Mouse (Mus musculus) neutrophil, adult 5-6 weeks (primary cell): ENCODE results near the gene Ciapin1. TPM values are rescaled to one million over a fixed set of nuclear protein-coding genes. Genes with fewer than 3 reads are reported as not detected.

ENCODE experiments used
- ATAC-seq: fragments of 151-379, 151-347 bp; 2 replicates; pipeline ENCODE4 v1.8.0; 2017; ENCODE audit warnings: mild to moderate bottlenecking, moderate TSS enrichment; ENCODE audit not compliant: insufficient number of reproducible peaks, poor library complexity, low FRiP score, severe bottlenecking; ENCODE audit errors: extremely low read depth
- total RNA-seq: library from RNA; stranded (forward); fragments of 200-1000 nt; gene quantifications from 2 replicates; pipeline ENCODE4 v1.2.3, GENCODE M21; 2017

Ciapin1 gene
- total RNA-seq: 25.2 and 26.1 TPM in 2 replicates

- peak; percentile 98 for ATAC-seq
Observed at GRCm38 (mm10) chr8:94837662-94838574, at the start of gene Ciapin1, which contains the start of gene Coq9. Ciapin1 (minus strand) TSS chr8:94838358. Coq9 (plus strand) TSS chr8:94838321.

GRCm38 (mm10) chr8:94880742-94881141, 42.6 kb upstream of the Ciapin1 start:
- no peak for ATAC-seq

- ATAC-seq: no peak
Observed at GRCm38 (mm10) chr8:94876820-94877219, 38.7 kb upstream of the Ciapin1 start.

DNA sequence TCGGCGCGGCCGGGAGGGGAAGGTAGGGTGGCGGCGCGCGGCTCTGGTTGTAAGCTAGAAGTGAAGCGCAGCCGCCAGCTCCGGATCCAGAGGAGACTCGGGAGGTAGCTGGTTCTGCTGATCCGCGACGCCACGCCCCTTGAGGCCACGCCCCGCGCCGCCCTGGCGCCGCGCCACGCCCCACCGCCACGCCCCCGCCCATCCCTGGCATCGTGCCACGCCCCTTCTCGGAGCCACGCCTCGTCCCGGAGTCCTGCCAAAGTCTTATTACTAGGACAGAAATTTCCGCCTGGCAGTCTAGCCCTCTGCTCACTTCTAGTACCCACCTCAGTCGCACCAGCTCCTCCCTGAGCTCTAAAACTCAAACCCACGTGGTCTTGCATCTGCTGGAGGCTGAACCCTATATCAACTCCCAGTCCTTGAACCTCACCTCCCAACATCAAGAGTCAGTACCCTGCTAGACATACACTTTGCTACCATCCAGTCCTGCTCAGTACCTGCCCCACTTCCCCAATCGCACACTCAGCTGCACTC, 38.1 kb upstream of the Ciapin1 start, which contains the start of gene Dok4:
Gene Dok4 (minus strand): TSS at position 134 of the 534 bp plus-strand sequence.
- peak; percentile 41 for ATAC-seq

GRCm38 (mm10) chr8:94875871-94876150, 37.7 kb upstream of the Ciapin1 start:
- no peak for ATAC-seq

DNA sequence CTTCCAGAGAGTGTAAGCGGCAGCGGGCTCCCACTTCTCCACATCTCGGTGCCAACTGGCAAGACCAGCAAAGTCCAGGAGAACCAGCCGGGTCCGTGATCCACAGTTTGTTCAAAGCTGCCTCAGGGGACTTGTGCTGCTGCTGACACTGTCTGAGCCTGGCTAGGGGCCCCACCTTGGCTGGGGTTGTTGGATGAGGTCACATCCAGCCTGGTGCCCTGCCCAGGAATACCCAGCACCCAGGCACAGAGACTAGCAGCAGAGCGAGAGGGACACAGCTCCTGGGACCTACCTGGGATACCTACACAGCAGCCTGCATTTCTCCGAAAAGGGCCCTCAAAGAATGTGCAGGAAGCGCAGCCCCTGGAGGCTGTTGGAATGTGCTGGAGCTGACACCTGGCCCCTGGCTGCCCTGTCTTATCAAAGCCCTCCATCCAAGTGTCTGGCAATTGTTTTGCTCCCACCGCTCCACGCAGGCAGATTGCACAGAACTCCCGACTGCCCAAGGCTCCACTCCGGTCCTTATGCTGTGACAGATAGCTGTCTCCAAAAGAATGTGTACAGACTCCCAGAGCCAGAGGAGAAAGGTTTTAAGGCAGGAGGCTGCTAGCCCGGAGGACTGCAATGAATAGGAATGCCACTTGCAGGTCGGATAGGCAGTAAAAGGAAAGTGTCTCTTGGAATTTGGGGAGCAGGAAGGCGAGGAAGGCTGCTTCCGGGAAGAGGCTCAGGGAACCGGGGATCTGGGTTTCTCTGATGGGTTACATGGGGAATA, 37.1 kb upstream of the Ciapin1 start:
- no peak for ATAC-seq

DNA sequence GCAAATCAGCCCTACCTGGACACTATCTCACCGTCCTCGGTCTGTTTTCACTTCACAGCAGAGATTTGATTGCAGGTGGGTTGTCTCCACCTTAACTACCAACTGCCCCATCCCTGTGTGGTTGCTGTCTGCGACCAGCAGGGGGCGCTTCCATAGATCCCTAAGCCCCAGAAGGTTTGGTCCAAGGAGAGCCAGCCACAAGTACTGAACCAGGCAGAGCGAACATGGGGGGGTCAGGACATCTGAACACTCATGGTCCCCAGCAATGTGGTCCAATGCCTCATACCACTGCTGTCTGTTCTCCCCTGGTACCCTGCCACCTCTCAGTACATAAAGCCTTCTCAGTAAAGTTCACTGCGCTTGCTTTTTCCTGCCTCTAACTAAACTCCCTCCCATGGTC, 36.2 kb upstream of the Ciapin1 start:
- ATAC-seq: peak; percentile 43

- no peak for ATAC-seq
Observed at GRCm38 (mm10) chr8:94872576-94872975, 34.4 kb upstream of the Ciapin1 start.

- no peak for ATAC-seq
Observed at GRCm38 (mm10) chr8:94872156-94872555, 34.0 kb upstream of the Ciapin1 start.

- no peak for ATAC-seq
Observed at GRCm38 (mm10) chr8:94871108-94871894, 33.1 kb upstream of the Ciapin1 start.

DNA sequence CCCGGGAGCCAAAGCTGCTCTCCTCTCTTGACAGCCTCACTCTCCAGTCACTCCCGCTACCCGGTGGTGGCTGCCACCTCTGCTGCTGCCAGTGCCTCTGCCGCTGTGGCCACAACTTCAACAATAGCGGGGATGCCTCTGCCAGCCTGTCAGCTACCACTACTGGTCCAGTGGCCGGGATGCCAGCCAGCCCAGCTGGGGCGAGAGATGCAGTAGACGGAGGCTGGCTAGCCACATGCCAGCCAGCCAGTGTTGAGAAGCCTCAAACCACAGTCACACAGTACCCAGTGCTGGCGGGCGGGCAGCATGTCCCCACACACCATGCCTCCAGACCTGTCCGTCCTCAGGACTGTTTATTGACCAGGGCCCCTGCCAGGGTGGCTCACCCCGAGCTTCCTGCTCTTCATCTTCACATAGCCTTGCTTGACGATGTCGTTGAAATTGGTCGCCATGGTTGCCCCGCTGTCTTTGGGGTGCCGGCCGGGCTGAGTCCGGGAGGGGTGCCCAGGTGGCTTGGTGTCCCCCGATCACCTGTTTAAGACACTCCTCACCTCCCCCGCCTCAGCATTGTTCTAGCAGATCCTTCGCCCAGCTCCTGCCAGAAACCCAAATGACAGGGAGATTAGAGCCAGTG, 32.4 kb upstream of the Ciapin1 start:
- ATAC-seq: no peak

DNA sequence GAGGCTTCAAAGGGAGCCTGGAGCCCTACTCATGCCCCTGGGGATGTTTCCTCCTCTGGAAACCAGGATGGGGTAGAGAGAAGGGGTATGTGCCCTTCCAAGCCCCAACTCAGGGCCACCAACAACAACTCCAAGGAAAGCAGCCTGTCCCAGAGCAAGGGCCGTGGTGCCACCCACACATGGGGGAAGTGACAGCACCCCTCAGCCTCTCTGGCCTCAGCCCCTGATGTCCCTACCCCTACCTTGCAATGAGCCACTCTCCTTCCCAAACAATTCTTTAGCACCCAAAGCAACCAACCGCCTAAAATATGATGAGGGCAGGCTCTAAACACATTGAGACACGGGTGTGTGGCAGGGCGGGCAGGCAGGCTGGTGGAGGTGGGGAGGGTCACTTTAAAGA, 31.8 kb upstream of the Ciapin1 start:
- ATAC-seq: no peak

GRCm38 (mm10) chr8:94869146-94869545, 31.0 kb upstream of the Ciapin1 start:
- no peak for ATAC-seq

- ATAC-seq: no peak
Observed at GRCm38 (mm10) chr8:94866921-94867320, 28.8 kb upstream of the Ciapin1 start.

DNA sequence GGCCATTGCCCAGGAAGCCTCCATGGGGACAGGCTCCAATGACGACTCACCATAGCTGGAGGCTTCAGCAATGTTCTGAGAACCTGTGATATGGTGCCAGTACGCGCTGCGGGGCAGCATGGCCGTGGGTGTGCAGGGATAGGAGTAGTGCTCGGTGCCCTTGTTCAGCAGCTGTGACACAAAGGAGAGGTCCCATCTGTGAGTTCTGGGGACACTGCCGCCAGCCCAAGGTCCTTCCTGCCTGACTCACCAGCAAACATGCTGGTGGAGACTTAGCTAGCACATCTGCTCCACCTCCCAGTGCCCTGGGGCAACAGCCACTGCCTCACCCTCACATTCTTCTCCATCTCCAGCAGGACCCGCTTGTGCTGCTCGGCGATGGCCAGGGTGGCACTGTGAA, 27.1 kb upstream of the Ciapin1 start:
- no peak for ATAC-seq

DNA sequence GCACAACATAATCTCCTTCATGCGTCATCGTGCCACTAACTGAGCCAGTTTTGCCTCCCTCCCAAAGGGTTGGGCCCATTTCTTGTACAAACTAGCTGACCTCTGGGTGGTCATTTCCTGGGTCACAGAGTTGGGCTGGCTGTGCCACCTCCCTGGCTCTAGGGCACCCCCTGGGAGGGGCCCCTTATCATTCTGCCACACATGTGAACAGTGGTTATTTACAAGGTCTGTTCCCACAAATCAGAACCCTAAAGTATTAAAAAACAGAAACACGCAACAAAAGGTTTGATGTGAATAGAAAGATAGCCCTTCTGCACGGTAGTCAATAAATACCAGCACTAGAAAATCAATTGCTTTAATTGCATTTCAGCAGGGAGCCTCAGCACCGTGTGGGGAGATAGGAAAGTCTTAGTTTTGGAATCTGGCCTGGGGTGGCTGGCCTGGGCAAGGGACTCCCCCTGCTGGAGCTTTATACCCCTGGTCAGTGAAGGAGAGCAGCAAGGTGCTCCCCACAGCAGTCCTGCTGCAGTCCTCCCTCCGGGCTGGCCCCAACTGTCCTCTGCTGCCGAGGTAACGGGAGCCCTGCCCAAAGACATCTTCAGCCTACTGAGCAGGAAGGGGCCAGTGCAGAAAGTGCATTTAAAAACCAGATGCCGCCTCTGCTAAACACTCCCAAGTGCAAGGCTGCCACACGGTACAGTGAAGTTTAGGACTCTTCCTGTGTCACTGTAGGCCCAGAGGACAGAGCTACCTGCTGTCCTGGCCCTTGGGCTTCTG, 25.9 kb upstream of the Ciapin1 start:
- ATAC-seq: no peak

DNA sequence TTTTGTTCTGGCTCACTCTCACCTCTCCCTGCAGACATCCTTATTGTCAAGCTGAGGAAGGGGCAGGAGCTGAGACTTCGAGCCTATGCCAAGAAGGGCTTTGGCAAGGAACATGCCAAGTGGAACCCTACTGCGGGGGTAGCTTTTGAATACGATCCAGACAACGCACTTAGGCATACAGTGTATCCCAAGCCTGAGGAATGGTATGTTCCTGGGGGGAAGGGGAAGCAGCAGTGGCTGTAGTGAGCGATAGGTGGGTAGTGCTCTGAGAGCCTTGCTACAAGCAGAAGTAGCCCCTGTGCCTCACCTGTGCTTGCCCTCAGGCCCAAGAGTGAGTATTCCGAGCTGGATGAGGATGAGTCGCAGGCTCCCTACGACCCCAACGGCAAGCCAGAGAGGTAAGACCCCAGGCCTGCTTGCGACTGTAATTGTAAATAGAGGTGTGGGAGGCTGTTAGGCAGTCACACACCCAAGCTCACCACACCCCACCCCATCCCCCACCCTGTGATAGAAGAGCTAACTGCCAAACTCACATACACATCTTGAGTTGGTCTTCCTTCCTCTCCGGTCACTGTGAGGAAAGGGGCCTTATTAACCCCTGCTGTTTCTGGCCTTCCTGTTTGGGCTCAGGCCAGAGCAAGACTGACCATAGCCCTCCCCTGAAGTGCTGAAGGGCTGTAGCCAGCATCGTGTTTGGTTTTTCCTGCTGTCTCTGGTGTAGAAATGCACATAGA, 24.5 kb upstream of the Ciapin1 start:
- ATAC-seq: no peak
